8 mouse cellular contexts compared by ENCODE assay signal in genomic region chr3:127827123-127827522, GRCm38 (mm10). TPM values are rescaled to one million over a fixed set of nuclear protein-coding genes. Genes with fewer than 3 reads are reported as not detected.
DNase-seq lines count a peak whose midpoint lies in the region; ATAC-seq and TF ChIP-seq lines count a peak whose summit lies in the region.
"Had no signal": no experiment of that assay in that cellular context is flagged by ENCODE, and none has a peak within 500 bp of the region (broad histone marks: within the 10 kb centered on the region; RNA-seq: fewer than 3 reads in every experiment).

No protein-coding gene starts in this region.

- DNase-seq in brain, adult 2 months (ENCODE audit: low read depth, low spot score): peak; percentile 16
- no peak for DNase-seq in forebrain, postnatal 0 days
- no peak for DNase-seq in hindbrain, postnatal 0 days (ENCODE audit: low spot score)
- DNase-seq in lung, postnatal 0 days (ENCODE audit: low spot score): peak; percentile 55
- DNase-seq in adrenal gland, adult (ENCODE audit: inconsistent age in 2 of 2, low spot score in 1 of 2): no peak
- no peak for DNase-seq in thymus, postnatal 14 days
- DNase-seq in gastrocnemius, postnatal 25 days: no peak
- DNase-seq: cerebellum, adult 11 months had no signal

- H3K4me1 ChIP-seq in forebrain, postnatal 0 days (ENCODE audit: insufficient read depth): no peaks in the 10 kb centered on the region
- no peaks in the 10 kb centered on the region for H3K4me1 ChIP-seq in hindbrain, postnatal 0 days (ENCODE audit: insufficient read depth, low read length)
- H3K4me1 ChIP-seq in lung, postnatal 0 days (ENCODE audit: insufficient read depth, low read depth, low read length): no peaks in the 10 kb centered on the region

- H3K9ac ChIP-seq in forebrain, postnatal 0 days: no peak overlapping the region
- H3K9ac ChIP-seq in hindbrain, postnatal 0 days (replicated peaks; ENCODE audit: low read length): no peak overlapping the region
- H3K9ac ChIP-seq in lung, postnatal 0 days (replicated peaks; ENCODE audit: low read depth): no peak overlapping the region

- no peak overlapping the region for H3K27ac ChIP-seq in forebrain, postnatal 0 days (ENCODE audit: low read depth, low read length)
- H3K27ac ChIP-seq in hindbrain, postnatal 0 days: no peak overlapping the region
- H3K27ac ChIP-seq in lung, postnatal 0 days (ENCODE audit: low read length): no peak overlapping the region

- TF ChIP-seq CTCF in forebrain, postnatal 0 days (IDR thresholded peaks at IDR 0.05; ENCODE audit: low read depth): no peak
- TF ChIP-seq CTCF in hindbrain, postnatal 0 days (IDR thresholded peaks at IDR 0.05; ENCODE audit: low read depth): no peak
- TF ChIP-seq CTCF in lung, postnatal 0 days (IDR thresholded peaks at IDR 0.05): no peak

- no peaks in the 10 kb centered on the region for H3K9me3 ChIP-seq in forebrain, postnatal 0 days (ENCODE audit: low read length)
- no peaks in the 10 kb centered on the region for H3K9me3 ChIP-seq in hindbrain, postnatal 0 days (ENCODE audit: low read length)
- H3K9me3 ChIP-seq in lung, postnatal 0 days (ENCODE audit: low read length): no peaks in the 10 kb centered on the region

- H3K36me3 ChIP-seq in forebrain, postnatal 0 days (ENCODE audit: insufficient read depth): peaks cover 3% of the 10 kb centered on the region; the same call in 1 of the 2 replicates
- H3K36me3 ChIP-seq in hindbrain, postnatal 0 days (ENCODE audit: insufficient read depth, low read length): 0 out of 2 replicates have a peak, but pooled peaks cover 2% of the 10 kb centered on the region
- H3K36me3 ChIP-seq in lung, postnatal 0 days (ENCODE audit: insufficient read depth, low read length): no peaks in the 10 kb centered on the region

- H3K27me3 ChIP-seq in forebrain, postnatal 0 days (ENCODE audit: insufficient read depth, low read length): no peaks in the 10 kb centered on the region
- no peaks in the 10 kb centered on the region for H3K27me3 ChIP-seq in hindbrain, postnatal 0 days (ENCODE audit: insufficient read depth, low read length)
- H3K27me3 ChIP-seq in lung, postnatal 0 days (replicated peaks; ENCODE audit: insufficient read depth, low read length): no peaks in the 10 kb centered on the region

- H3K4me3 ChIP-seq in forebrain, postnatal 0 days (ENCODE audit: low read depth, low read length): no peak overlapping the region
- H3K4me3 ChIP-seq in hindbrain, postnatal 0 days (ENCODE audit: low read length): no peak overlapping the region
- no peak overlapping the region for H3K4me3 ChIP-seq in lung, postnatal 0 days (ENCODE audit: low read depth, low read length)

- 0 out of 2 replicates have a peak, but pooled peaks have one; percentile 32 for ATAC-seq in forebrain, postnatal 0 days
- peak; percentile 45; the same call in 1 of the 2 replicates for ATAC-seq in hindbrain, postnatal 0 days
- ATAC-seq in lung, postnatal 0 days: peak; percentile 83

- 51% methylated on average over 7 of the region's 7 CpGs for WGBS in forebrain, postnatal 0 days
- WGBS in hindbrain, postnatal 0 days: 33% methylated on average over 7 of the region's 7 CpGs
- 31% methylated on average over 7 of the region's 7 CpGs for WGBS in lung, postnatal 0 days

- no peak for TF ChIP-seq EP300 in lung, postnatal 0 days (IDR thresholded peaks at IDR 0.05)

- H3K4me2 ChIP-seq in forebrain, postnatal 0 days (ENCODE audit: low read depth): no peak overlapping the region
- no peak overlapping the region for H3K4me2 ChIP-seq in hindbrain, postnatal 0 days (ENCODE audit: low read depth, low read length)
- peak overlapping the region; percentile 11; the same call in 1 of the 2 replicates for H3K4me2 ChIP-seq in lung, postnatal 0 days (replicated peaks; ENCODE audit: low read depth, low read length)

RNA-seq across cellular contexts. Expression of gene Ap1ar, which starts 10.2 kb away (rescaled TPM):
- total RNA-seq in forebrain, postnatal 0 days (2014; rRNA removed): 119 and 124 TPM in 2 replicates
- polyA plus RNA-seq in forebrain, postnatal 0 days (2015; fragmentation: Nextera tagmentation; extraction: Ambion mirVana): 44.7 and 68.0 TPM in 2 replicates
- 77.8 and 84.5 TPM in 2 replicates for total RNA-seq in hindbrain, postnatal 0 days (2014; rRNA removed)
- 65.4 and 69.7 TPM in 2 replicates for polyA plus RNA-seq in hindbrain, postnatal 0 days (2015; fragmentation: Nextera tagmentation; extraction: Ambion mirVana)
- polyA plus RNA-seq in lung, postnatal 0 days (2015; fragmentation: Nextera tagmentation; extraction: Ambion mirVana): 24.7 and 25.7 TPM in 2 replicates
- 10 to 100 TPM; 19.1 to 19.8 TPM for total RNA-seq in gastrocnemius, postnatal 25 days (2021)

RNA-seq across cellular contexts. Expression of gene Tifa, which starts 37.5 kb away (rescaled TPM):
- 2.4 and 4.2 TPM in 2 replicates for total RNA-seq in forebrain, postnatal 0 days (2014; rRNA removed)
- 2.6 and 2.7 TPM in 2 replicates for polyA plus RNA-seq in forebrain, postnatal 0 days (2015; fragmentation: Nextera tagmentation; extraction: Ambion mirVana)
- 1.7 and 1.9 TPM in 2 replicates for total RNA-seq in hindbrain, postnatal 0 days (2014; rRNA removed)
- 3.6 and 3.8 TPM in 2 replicates for polyA plus RNA-seq in hindbrain, postnatal 0 days (2015; fragmentation: Nextera tagmentation; extraction: Ambion mirVana)
- polyA plus RNA-seq in lung, postnatal 0 days (2015; fragmentation: Nextera tagmentation; extraction: Ambion mirVana): 6.3 and 7.1 TPM in 2 replicates
- under 1 TPM; 0.67 to 0.70 TPM for total RNA-seq in gastrocnemius, postnatal 25 days (2021)

RNA-seq across cellular contexts. Expression of gene Alpk1, which starts 46.8 kb away (rescaled TPM):
- total RNA-seq in forebrain, postnatal 0 days (2014; rRNA removed): 1.3 and 3.5 TPM in 2 replicates
- polyA plus RNA-seq in forebrain, postnatal 0 days (2015; fragmentation: Nextera tagmentation; extraction: Ambion mirVana): 0.30 and 0.39 TPM in 2 replicates
- 1.3 and 5.3 TPM in 2 replicates for total RNA-seq in hindbrain, postnatal 0 days (2014; rRNA removed)
- 0.49 and 0.57 TPM in 2 replicates for polyA plus RNA-seq in hindbrain, postnatal 0 days (2015; fragmentation: Nextera tagmentation; extraction: Ambion mirVana)
- 0.76 and 0.82 TPM in 2 replicates for polyA plus RNA-seq in lung, postnatal 0 days (2015; fragmentation: Nextera tagmentation; extraction: Ambion mirVana)
- 1 to 10 TPM; 1.0 to 1.4 TPM for total RNA-seq in gastrocnemius, postnatal 25 days (2021)

Comparison
In these comparisons a context has a peak if more than half of its experiments do, and no peak if none do; other contexts are left out.
1. DNase-seq: peak in brain, adult 2 months (single experiment) and lung, postnatal 0 days (single experiment); none in forebrain, postnatal 0 days (single experiment), hindbrain, postnatal 0 days (single experiment), adrenal gland, adult (0 of 2), thymus, postnatal 14 days (single experiment) and gastrocnemius, postnatal 25 days (single experiment).
2. ATAC-seq: peak in every context shown above with its lines; median percentile 83 in lung, postnatal 0 days; 45 in hindbrain, postnatal 0 days; 32 in forebrain, postnatal 0 days.